Mouse (Mus musculus): Measurements from ENCODE around the gene Gbx1. TPM values are rescaled to one million over a fixed set of nuclear protein-coding genes. Genes with fewer than 3 reads are reported as not detected.
"Not testable (repeated sequence)": the region's sequence is repeated elsewhere in the genome, so short reads cannot be mapped to it uniquely, and the experiment has no call there.

Gene Gbx1
- total RNA-seq (2021) = under 1 TPM in 1 of 2 experiments, not detected in 1; 0.10 TPM

- DNase-seq = peak; percentile 36 to 41
- intact Hi-C loops (cut with DNase I) = no loop called here
Observed at GRCm38 (mm10) chr5:24526889-24527230, at the start of gene Gbx1. Gene Gbx1 (minus strand): TSS chr5:24527202.

DNA sequence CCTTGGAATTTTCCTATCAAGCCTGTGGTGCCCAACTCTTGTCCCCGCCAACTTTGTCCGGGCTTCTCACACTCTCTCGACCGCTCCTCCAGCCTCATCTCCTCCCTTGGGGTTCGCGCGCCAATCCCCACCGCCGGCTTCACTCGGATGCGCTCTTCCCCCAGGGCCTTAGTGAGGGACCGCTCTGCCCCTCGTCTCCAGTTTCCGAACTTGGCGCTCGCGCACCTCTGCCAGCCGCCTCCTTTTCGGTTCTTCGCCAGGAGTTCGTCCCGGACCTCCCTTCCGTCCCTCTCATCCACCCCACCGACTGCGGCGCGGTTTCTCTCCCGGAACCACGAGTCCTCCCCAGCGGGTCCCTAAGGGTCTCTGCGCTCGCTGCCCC is 49.8 kb upstream of the Gbx1 start:
- intact Hi-C loops (cut with DNase I) = loop anchor here (2.0 kb wide), 1 partner anchor 28 kb away; no protein-coding TSS in a partner anchor
- DNase-seq = no peak

DNA sequence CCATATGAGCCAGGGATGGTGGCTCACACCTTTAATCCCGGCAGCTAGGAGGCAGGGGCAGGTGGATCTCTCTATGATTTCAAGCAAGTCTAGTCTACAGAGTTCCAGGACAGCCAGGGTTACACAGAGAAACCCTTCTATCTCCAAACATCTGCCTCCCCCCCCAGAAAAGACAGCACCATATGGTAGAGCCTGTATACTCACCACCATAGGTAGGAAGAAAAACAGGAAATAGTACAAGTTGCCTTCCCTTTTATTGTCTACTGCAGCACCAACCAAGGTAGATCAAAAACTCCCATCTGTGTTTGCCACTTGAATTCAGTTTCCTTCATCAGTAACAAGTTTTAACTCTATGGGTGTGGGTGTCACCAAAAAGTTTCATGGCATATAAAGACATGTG is 48.9 kb upstream of the Gbx1 start:
- intact Hi-C loops (cut with DNase I) = loop anchor here (2.0 kb wide), 1 partner anchor 29 kb away; no protein-coding TSS in a partner anchor
- no peak for DNase-seq

DNA sequence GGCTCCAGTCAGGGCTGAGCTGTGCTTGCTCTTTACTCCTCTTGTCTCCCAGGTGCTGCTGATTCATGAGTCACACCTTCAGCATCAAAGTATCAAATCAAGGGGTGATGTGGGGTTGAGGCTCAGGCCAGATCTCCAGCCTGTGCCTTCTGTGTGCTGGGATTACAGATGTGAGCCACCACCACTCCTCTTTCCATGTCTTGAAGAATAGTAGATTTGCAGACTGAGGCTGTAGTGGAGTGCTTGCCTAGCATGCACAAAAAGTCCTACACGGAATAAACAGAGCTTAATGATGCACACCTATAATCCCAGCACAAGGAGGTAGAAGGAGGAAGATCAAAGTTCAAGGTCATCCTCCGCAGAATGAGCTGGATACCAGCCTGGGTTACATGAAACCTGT is 29.7 kb upstream of the Gbx1 start, which contains the start of gene 4931409K22Rik:
4931409K22Rik (minus strand) TSS at position 101 of the 400 bp plus-strand sequence.
- no peak for DNase-seq
- intact Hi-C loops (cut with DNase I) = no loop called here

- intact Hi-C loops (cut with DNase I); DNase-seq: not testable (repeated sequence)
Observed at GRCm38 (mm10) chr5:24555335-24555734, 28.3 kb upstream of the Gbx1 start.

DNA sequence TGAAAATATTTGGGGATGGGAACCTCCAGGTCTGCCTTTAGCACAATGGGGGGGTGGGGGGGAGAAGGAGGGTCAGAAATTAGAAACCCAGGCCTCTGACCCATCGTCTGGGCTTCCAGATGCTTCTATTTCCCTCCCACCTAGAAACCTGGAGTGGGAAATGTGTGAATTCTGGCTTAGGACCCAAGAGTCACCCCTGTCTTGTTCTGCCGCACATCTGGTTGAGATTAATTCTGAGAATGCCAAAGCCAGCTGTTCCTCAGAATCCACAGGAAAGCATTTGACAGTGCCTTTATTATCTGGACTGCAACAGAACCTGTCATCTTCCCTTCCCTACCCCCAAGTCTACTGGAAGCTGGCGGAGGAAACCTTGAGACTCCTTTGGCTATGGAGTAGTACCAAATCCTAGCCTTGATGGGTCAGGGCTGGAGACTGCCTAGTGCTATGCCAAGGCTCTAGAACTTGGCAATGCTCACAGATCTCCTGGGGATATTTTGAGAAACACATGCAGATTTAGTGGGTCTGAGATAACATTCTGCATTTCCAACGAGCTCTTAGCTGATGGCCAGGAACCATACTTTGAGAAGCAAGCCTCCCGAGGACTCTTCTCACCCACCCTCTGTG is 26.7 kb upstream of the Gbx1 start:
- intact Hi-C loops (cut with DNase I) = no loop called here
- peak in 1 of 2 experiments; percentile 28 for DNase-seq

DNA sequence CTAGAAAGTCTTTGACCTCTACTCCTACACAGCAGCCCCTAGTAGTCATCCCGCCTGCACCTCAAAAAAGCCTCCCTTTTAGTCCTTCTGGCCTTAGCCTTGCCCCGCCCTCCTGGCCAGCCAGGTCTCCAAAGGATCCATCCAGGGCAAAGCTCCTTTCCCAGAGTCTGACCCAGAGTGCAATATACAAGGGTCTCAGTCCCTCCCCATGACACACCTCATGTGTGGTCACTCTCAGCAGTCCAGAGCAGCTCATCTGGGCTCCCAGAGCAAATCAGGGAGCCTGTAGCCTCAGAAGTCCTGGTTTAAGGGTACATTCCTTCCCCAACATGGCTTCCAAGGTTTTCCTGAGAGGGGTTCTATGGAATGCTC is 24.3 kb upstream of the Gbx1 start:
- intact Hi-C loops (cut with DNase I) = no loop called here
- no peak for DNase-seq

GRCm38 (mm10) chr5:24550598-24551316 is 23.8 kb upstream of the Gbx1 start:
- peak; percentile 56 to 61 for DNase-seq
- intact Hi-C loops (cut with DNase I) = no loop called here

DNA sequence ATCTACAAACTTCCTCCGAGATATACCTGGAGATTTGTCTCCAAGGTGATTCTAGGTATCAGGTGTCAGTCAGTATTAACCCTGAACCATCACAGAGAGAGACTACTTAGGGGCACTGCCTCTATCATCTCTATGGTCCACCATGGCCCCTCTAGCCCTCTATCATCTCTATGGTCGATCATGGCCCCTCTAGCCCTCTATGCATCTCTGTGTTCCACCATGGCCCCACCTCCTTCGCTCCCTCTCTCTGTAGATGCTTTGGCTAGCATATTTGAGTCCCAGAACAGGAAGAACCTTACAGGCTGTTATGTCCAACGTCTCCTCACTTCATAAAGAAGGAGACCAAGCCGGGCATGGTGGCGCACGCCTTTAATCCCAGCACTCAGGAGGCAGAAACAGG is 15.6 kb upstream of the Gbx1 start:
- no peak for DNase-seq
- intact Hi-C loops (cut with DNase I) = no loop called here

DNA sequence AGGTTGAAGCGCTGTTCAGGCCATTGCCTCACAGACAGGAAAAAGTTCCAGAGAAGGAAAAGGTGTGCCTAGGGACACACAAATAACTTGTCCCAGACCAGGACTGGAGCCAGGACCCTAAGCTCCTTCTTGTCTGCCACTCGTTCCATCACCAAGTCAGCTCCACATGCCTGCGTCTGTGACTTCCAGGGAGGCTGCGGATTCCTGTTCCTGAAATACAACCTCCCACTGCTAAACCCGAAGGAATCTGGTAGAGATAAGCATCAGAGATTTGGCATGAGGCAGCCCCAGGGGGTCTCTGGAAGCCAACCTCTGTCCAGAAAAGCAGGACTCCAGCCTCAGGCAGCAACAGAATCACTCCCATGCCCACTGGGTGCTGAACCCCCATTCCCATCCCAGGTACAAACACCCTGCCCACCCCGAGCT is 14.2 kb upstream of the Gbx1 start:
- intact Hi-C loops (cut with DNase I) = no loop called here
- DNase-seq = no peak

DNA sequence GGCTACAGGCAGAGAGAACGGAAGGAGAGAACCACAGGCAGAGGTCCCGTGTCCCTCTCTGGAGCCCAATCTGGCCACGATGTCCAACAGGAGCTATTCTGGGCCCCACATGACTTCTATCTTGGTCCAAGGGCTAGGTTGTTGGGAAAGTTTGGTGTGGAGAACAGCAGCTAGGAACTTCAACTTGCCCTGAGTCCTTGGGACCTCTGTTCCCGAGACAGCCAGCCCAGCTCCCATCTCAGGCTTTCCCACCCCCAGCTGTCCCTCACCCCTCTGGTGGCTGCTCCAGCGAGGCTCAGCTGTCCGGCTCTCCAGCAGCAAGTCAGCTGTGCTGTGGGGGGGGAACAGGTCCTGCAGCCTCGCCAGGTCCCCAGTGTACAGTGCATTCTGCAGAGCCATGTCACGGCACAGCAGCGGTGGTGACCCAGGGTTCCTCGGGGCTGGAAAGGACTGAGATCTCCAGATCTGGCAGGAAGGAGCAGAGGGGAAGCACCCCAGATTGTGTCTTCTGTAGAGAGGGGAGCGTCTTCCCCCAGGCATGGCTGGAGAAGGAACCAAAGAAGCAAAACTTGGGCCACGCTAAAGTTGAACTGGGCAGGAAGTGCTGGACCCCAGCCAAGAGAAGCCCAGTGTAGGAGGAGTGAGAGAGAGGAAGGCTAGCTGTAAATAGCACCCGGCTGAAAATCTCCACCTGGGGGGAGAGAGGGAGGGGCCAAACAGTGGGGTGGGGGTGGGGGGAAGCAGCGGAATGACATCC is 13.6 kb upstream of the Gbx1 start, which contains the start of gene Asb10:
Asb10 (minus strand) TSS at position 592 of the 757 bp plus-strand sequence.
- intact Hi-C loops (cut with DNase I) = no loop called here
- DNase-seq = peak; percentile 88 to 90

GRCm38 (mm10) chr5:24539571-24540296 is 12.7 kb upstream of the Gbx1 start:
- no peak for DNase-seq
- intact Hi-C loops (cut with DNase I) = no loop called here

DNA sequence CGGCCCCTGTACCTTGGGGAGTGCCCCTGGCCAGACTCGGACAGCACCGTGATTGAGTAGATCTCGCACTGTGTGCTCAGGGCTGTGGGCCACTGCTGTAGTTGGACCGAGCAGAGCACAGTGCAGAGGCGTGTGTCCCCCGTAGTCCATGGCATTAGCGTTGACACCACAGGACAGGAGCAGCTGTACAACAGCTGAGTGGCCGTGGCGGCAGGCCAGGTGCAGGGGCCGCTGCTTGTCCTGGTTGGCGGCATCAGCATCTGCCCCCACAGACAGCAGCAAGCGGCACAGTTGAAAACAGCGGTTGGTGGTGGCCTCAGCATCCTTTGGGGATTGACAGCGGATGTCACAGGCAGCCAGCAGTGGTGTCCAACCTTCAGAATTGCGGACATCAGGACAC is 10.6 kb upstream of the Gbx1 start:
- intact Hi-C loops (cut with DNase I) = no loop called here

GRCm38 (mm10) chr5:24536511-24536910 is 9.5 kb upstream of the Gbx1 start:
- intact Hi-C loops (cut with DNase I) = no loop called here
- DNase-seq = no peak

More for the DNA sequence above, 10.6 kb upstream of the Gbx1 start:
- DNase-seq = peak; percentile 60 to 62

GRCm38 (mm10) chr5:24535731-24536130 is 8.7 kb upstream of the Gbx1 start:
- DNase-seq = no peak
- intact Hi-C loops (cut with DNase I) = no loop called here

DNA sequence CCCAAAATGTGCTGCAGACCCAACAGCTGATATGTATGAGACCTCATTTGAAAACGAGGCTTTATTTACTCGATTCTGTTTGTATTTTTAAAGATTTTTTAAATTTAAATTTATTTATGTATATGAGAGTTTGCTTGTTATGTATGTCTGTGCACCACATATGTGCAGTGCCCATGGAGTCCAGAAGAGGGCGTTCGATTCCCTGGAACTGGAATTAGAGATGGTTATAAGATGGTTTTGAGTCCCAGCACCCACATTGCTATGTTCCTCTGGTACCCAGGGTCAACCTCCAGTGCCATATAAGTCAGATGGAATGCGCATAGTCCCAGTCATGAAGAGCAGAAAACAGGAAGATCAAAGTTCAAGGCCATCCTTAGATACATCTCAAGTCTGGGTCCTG is 7.3 kb upstream of the Gbx1 start:
- intact Hi-C loops (cut with DNase I) = loop anchor here (5.0 kb wide), 1 partner anchor 118 kb away; no protein-coding TSS in a partner anchor
- no peak for DNase-seq

DNA sequence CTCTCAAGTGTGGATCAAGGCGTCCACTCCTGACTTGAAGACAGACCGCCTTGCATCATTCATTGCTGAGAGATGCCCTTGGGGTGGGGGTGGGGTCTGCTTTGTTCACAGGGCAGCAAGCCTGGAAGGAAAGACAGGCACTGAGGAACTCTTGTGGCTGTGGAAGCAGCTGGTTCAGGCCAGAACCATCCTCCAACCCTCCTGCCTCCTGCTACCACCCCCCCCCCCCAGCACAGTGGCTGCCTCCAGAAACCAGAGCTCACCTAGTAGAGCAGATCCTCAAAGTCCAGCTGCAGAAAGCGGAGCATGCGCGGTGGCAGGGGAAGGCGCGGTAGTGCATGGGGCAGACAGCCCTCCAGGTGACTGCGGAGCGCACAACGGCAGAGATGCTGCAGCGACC is 6.4 kb upstream of the Gbx1 start:
- no peak for DNase-seq
- intact Hi-C loops (cut with DNase I) = loop anchor here (5.0 kb wide), 1 partner anchor 119 kb away; no protein-coding TSS in a partner anchor

DNA sequence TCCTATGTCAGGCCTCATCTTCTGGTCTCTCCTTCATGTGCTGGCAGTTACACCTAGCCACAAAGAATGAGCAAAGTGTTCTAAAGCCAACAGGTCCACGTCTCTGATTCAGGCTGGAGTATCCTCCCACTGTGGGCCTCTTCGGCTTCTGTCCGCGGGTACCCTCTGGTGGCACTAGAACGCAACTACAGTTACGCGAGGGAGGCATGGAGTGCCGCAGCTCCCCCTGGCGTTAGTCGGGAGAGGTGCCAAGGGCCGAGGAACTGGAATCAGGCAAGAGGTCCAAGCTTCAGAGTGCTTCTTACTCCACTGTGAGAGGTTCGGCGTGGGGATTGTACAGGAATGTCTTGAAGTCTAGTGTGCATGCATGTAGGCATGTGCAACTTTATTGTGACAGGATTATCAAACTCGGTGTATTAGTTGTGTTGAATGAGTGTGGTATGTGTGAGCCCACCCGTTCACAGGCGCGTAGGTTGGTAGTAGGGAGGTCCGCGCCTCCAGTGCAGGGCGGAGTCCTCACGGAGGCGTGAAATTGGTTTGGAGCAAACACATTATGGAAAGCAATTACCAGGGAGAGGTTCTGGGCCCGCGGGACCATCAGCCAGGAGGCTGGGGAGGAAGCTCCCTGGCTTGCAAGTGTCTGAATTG is 3.2 kb upstream of the Gbx1 start:
- DNase-seq = peak; percentile 94 to 98
- intact Hi-C loops (cut with DNase I) = loop anchor here (1.0 to 5.0 kb wide), 3 partner anchors 47 to 122 kb away; no protein-coding TSS in a partner anchor

DNA sequence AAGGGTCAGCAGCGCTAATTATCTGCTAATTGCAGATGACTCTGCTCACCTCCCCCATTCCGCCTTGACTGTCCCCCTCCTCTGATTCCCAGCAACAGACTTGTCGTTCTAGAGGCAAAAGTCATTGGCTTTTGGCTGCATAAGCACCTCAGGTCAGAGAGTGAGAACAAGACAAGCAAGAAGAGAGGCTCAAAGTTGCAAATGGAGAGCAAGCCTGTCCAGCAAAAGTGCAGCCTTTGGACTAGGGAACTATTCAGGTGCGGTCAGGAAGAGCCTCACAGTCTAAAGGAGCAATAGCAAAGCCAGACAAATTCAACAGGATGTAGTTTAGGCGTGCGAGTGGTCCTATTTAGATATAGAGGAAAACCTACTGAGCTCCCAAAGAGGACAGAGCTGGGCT is 778 bp upstream of the Gbx1 start:
- DNase-seq = no peak
- intact Hi-C loops (cut with DNase I) = no loop called here

All from heart, postnatal 10 days (tissue).